Mouse (Mus musculus) myocyte (in vitro differentiated cells): ENCODE measurements around the gene Gpr37l1. TPM values are rescaled to one million over a fixed set of nuclear protein-coding genes. Genes with fewer than 3 reads are reported as not detected.

Experiments used
- H3K27me3 ChIP-seq: one replicate; pipeline ENCODE4 v1.6.1; 2011; ENCODE audit not compliant: control insufficient read depth, insufficient read depth, insufficient read length
- H3K36me3 ChIP-seq: one replicate; pipeline ENCODE4 v1.6.1; 2011; ENCODE audit not compliant: control insufficient read depth, insufficient read depth
- H3K4me2 ChIP-seq: one replicate; pipeline ENCODE4 v1.6.1; 2011; ENCODE audit warnings: low read depth, control low read depth
- H3K4me3 ChIP-seq: one replicate; pipeline ENCODE4 v1.5.1; 2011; ENCODE audit warnings: mild to moderate bottlenecking, control low read depth, moderate library complexity
- H3K79me2 ChIP-seq: one replicate; pipeline ENCODE4 v1.6.1; 2011; ENCODE audit not compliant: control insufficient read depth, insufficient read depth
- H3ac ChIP-seq: one replicate; pipeline ENCODE4 v1.6.1; 2011; ENCODE audit not compliant: control insufficient read depth, insufficient read length
- CEBPB ChIP-seq: IDR thresholded peaks from 2 replicates; pipeline ENCODE4 v1.6.1; 2011; ENCODE audit warnings: mild to moderate bottlenecking, moderate library complexity; ENCODE audit not compliant: poor library complexity, insufficient read depth, severe bottlenecking
- E2F4 ChIP-seq: IDR thresholded peaks from one replicate; pipeline ENCODE4 v1.6.1; 2011; ENCODE audit warnings: mild to moderate bottlenecking, control low read depth, moderate library complexity; ENCODE audit not compliant: insufficient read depth
- MAX ChIP-seq: IDR thresholded peaks from one replicate; pipeline ENCODE4 v1.6.1; 2011; ENCODE audit warnings: low read depth, mild to moderate bottlenecking, control low read depth
- MYOD1 ChIP-seq, 3 experiments: IDR thresholded peaks; one replicate each; pipeline ENCODE4 v1.6.1; 2011; ENCODE audit warnings: control low read depth in 2 of 3, low read depth in 2 of 3, mild to moderate bottlenecking in 2 of 3, moderate library complexity in 1 of 3; ENCODE audit not compliant: insufficient read length in 2 of 3, control insufficient read depth in 1 of 3
- MYOG ChIP-seq, 3 experiments: IDR thresholded peaks; one replicate each; pipeline ENCODE4 v1.6.1; 2011; ENCODE audit warnings: control low read depth in 2 of 3, low read depth in 2 of 3, mild to moderate bottlenecking in 2 of 3; ENCODE audit not compliant: insufficient read length in 2 of 3, control insufficient read depth in 1 of 3, insufficient read depth in 1 of 3
- POLR2A ChIP-seq: IDR thresholded peaks from one replicate; pipeline ENCODE4 v1.6.1; 2011; ENCODE audit warnings: low read depth, mild to moderate bottlenecking, control low read depth, moderate library complexity; ENCODE audit not compliant: insufficient read length
- POLR2AphosphoS2 ChIP-seq: IDR thresholded peaks from one replicate; pipeline ENCODE4 v1.6.1; 2011; ENCODE audit warnings: low read depth, control low read depth; ENCODE audit not compliant: insufficient read length
- REST ChIP-seq: IDR thresholded peaks from one replicate; pipeline ENCODE4 v1.6.1; 2011; ENCODE audit warnings: mild to moderate bottlenecking, control low read depth, moderate library complexity; ENCODE audit not compliant: insufficient read depth, insufficient read length
- SRF ChIP-seq: IDR thresholded peaks from one replicate; pipeline ENCODE4 v1.6.1; 2011; ENCODE audit warnings: low read depth; ENCODE audit not compliant: control insufficient read depth, insufficient read length
- TCF12 ChIP-seq: IDR thresholded peaks from one replicate; pipeline ENCODE4 v1.6.1; 2011; ENCODE audit warnings: mild to moderate bottlenecking, control low read depth; ENCODE audit not compliant: poor library complexity, insufficient read depth, severe bottlenecking
- TCF3 ChIP-seq: IDR thresholded peaks from one replicate; pipeline ENCODE4 v1.6.1; 2011; ENCODE audit warnings: low read depth, control low read depth; ENCODE audit not compliant: insufficient read length
- USF1 ChIP-seq: IDR thresholded peaks from one replicate; pipeline ENCODE4 v1.6.1; 2011; ENCODE audit warnings: low read depth, mild to moderate bottlenecking, control low read depth, moderate library complexity
- polyA plus RNA-seq: library from polyadenylated mRNA; unstranded; fragments of >200 nt; fragmentation: generic; extraction: Trizol; gene quantifications from one replicate; pipeline ENCODE4 v1.2.1, GENCODE M21; 2012; ENCODE audit warnings: missing spikeins

Gpr37l1 gene
- polyA plus RNA-seq, 1 experiment: 0.07 TPM

GRCm38 (mm10) chr1:135132893-135133369, 34.5 kb downstream of the Gpr37l1 start:
- H3ac ChIP-seq: no peak overlapping the region
- no peaks in the 10 kb centered on the region for H3K79me2 ChIP-seq
- H3K27me3 ChIP-seq: no peaks in the 10 kb centered on the region
- H3K4me2 ChIP-seq: no peak overlapping the region
- TF ChIP-seq E2F4: no peak
- no peak for TF ChIP-seq MYOD1 (IDR thresholded peaks at IDR 0.05; ENCODE audit: control insufficient read depth in 1 of 3, insufficient read length in 2 of 3, low read depth in 2 of 3)
- no peak for TF ChIP-seq TCF3
- no peak for TF ChIP-seq POLR2A
- TF ChIP-seq TCF12: no peak
- TF ChIP-seq SRF: no peak
- no peak for TF ChIP-seq POLR2AphosphoS2
- TF ChIP-seq USF1: no peak
- no peak for TF ChIP-seq MAX
- TF ChIP-seq CEBPB: no peak
- TF ChIP-seq MYOG (IDR thresholded peaks at IDR 0.05; ENCODE audit: control insufficient read depth in 1 of 3, insufficient read depth in 1 of 3, insufficient read length in 2 of 3, low read depth in 2 of 3): no peak
- TF ChIP-seq REST: no peak
- no peak overlapping the region for H3K4me3 ChIP-seq
- no peaks in the 10 kb centered on the region for H3K36me3 ChIP-seq

- H3ac ChIP-seq: no peak within 1 kb of the TSS
- H3K27me3 ChIP-seq: no peaks in the 10 kb centered on the region
- no peak within 1 kb of the TSS for H3K4me3 ChIP-seq
- H3K36me3 ChIP-seq: no peaks in the 10 kb centered on the region
- H3K79me2 ChIP-seq: no peaks in the 10 kb centered on the region
- H3K4me2 ChIP-seq: peak within 1 kb of the TSS; percentile 16
- TF ChIP-seq POLR2A (no peak), MYOD1 (IDR thresholded peaks at IDR 0.05; ENCODE audit: control insufficient read depth in 1 of 3, insufficient read length in 2 of 3, low read depth in 2 of 3) (peak in 1 of 3 experiments; percentile 40), REST (no peak), MYOG (IDR thresholded peaks at IDR 0.05; ENCODE audit: control insufficient read depth in 1 of 3, insufficient read depth in 1 of 3, insufficient read length in 2 of 3, low read depth in 2 of 3) (peak in 1 of 3 experiments; percentile 6), SRF (no peak), MAX (no peak), CEBPB (no peak), E2F4 (no peak), TCF12 (no peak), USF1 (no peak), TCF3 (no peak), POLR2AphosphoS2 (no peak)
Observed at GRCm38 (mm10) chr1:135132473-135132872, 35.0 kb downstream of the Gpr37l1 start, which contains the start of gene Ptpn7. Ptpn7 (plus strand) TSS chr1:135132700.

- Histone ChIP-seq H3K79me2 (no peaks in the 10 kb centered on the region), H3ac (no peak overlapping the region), H3K27me3 (no peaks in the 10 kb centered on the region), H3K36me3 (no peaks in the 10 kb centered on the region), H3K4me3 (no peak overlapping the region), H3K4me2 (peak overlapping the region; percentile 61)
- TF ChIP-seq SRF: no peak
- no peak for TF ChIP-seq CEBPB
Observed at GRCm38 (mm10) chr1:135131560-135131959, 35.9 kb downstream of the Gpr37l1 start.

- no peaks in the 10 kb centered on the region for H3K27me3 ChIP-seq
- TF ChIP-seq POLR2A (no peak), MYOD1 (IDR thresholded peaks at IDR 0.05; ENCODE audit: control insufficient read depth in 1 of 3, insufficient read length in 2 of 3, low read depth in 2 of 3) (peak in 1 of 3 experiments; percentile 3), TCF12 (no peak)
- no peaks in the 10 kb centered on the region for H3K36me3 ChIP-seq
- H3K4me3 ChIP-seq: no peak overlapping the region
- no peaks in the 10 kb centered on the region for H3K79me2 ChIP-seq
- peak overlapping the region; percentile 61 for H3K4me2 ChIP-seq
- no peak overlapping the region for H3ac ChIP-seq
Observed at GRCm38 (mm10) chr1:135131034-135131433, 36.4 kb downstream of the Gpr37l1 start.

- Histone ChIP-seq H3K79me2 (no peaks in the 10 kb centered on the region), H3K27me3 (no peaks in the 10 kb centered on the region), H3K4me2 (peak overlapping the region; percentile 61), H3ac (no peak overlapping the region), H3K4me3 (no peak overlapping the region), H3K36me3 (no peaks in the 10 kb centered on the region)
- TF ChIP-seq TCF12: no peak
- TF ChIP-seq USF1: peak; percentile 70
Observed at GRCm38 (mm10) chr1:135130376-135131018, 37.0 kb downstream of the Gpr37l1 start.
